Mouse (Mus musculus): Measurements from ENCODE around the gene Scamp5.
"Not testable (repeated sequence)": the region's sequence is repeated elsewhere in the genome, so short reads cannot be mapped to it uniquely, and the experiment has no call there.

Scamp5 gene

GRCm38 (mm10) chr9:57449715-57450114 is 18.1 kb downstream of the Scamp5 start:
- no peak for DNase-seq

GRCm38 (mm10) chr9:57440620-57441019 is 27.2 kb downstream of the Scamp5 start:
- DNase-seq: no peak

- DNase-seq: peak; percentile 99
Measured at GRCm38 (mm10) chr9:57439522-57440295, 28.2 kb downstream of the Scamp5 start, which contains the start of gene Ppcdc. Gene Ppcdc, minus strand, starts transcription at chr9:57440124.

GRCm38 (mm10) chr9:57439083-57439482 is 28.8 kb downstream of the Scamp5 start:
- peak; percentile 10 for DNase-seq

GRCm38 (mm10) chr9:57437896-57438614 is 29.8 kb downstream of the Scamp5 start:
- DNase-seq: no peak

- DNase-seq: no peak
Measured at GRCm38 (mm10) chr9:57436166-57436565, 31.7 kb downstream of the Scamp5 start.

GRCm38 (mm10) chr9:57434405-57435165 is 33.3 kb downstream of the Scamp5 start:
- DNase-seq: no peak

- peak; percentile 88 for DNase-seq
Measured at GRCm38 (mm10) chr9:57433097-57434032, 34.5 kb downstream of the Scamp5 start.

- DNase-seq: no peak
Measured at GRCm38 (mm10) chr9:57432480-57432879, 35.4 kb downstream of the Scamp5 start.

- DNase-seq: peak; percentile 10
Measured at GRCm38 (mm10) chr9:57431202-57431601, 36.7 kb downstream of the Scamp5 start.

- DNase-seq: no peak
Measured at GRCm38 (mm10) chr9:57428391-57428790, 39.5 kb downstream of the Scamp5 start.

GRCm38 (mm10) chr9:57427937-57428336 is 39.9 kb downstream of the Scamp5 start:
- DNase-seq: peak; percentile 4

GRCm38 (mm10) chr9:57427123-57427522 is 40.7 kb downstream of the Scamp5 start:
- DNase-seq: not testable (repeated sequence)

- no peak for DNase-seq
Measured at GRCm38 (mm10) chr9:57425116-57425515, 42.7 kb downstream of the Scamp5 start.

- no peak for DNase-seq
Measured at GRCm38 (mm10) chr9:57424066-57424465, 43.8 kb downstream of the Scamp5 start.

- DNase-seq: no peak
Measured at GRCm38 (mm10) chr9:57421688-57422111, 46.2 kb downstream of the Scamp5 start.

GRCm38 (mm10) chr9:57421121-57421571 is 46.7 kb downstream of the Scamp5 start:
- DNase-seq: peak; percentile 53

- peak; percentile 57 for DNase-seq
Measured at GRCm38 (mm10) chr9:57420321-57421120, 47.3 kb downstream of the Scamp5 start.

- DNase-seq: no peak
Measured at GRCm38 (mm10) chr9:57419521-57420267, 48.2 kb downstream of the Scamp5 start.

- DNase-seq: no peak
Measured at GRCm38 (mm10) chr9:57417341-57417740, 50.5 kb downstream of the Scamp5 start.
